Mouse (Mus musculus) liver, embryonic 12.5 days (tissue): Measurements from ENCODE around the gene Nme6. TPM values are rescaled to one million over a fixed set of nuclear protein-coding genes. Genes with fewer than 3 reads are reported as not detected.

Source experiments
- ATAC-seq: fragments of 200-750 bp; cut with Nextera tagmentation; 2 replicates; pipeline ENCODE4 v1.8.0; 2017; ENCODE audit warnings: moderate number of reproducible peaks, mild to moderate bottlenecking, moderate library complexity
- H3K27ac ChIP-seq: fragments of 300-500 bp; sonication (generic); 2 replicates; pipeline ENCODE4 v1.5.1; 2016; ENCODE audit warnings: mild to moderate bottlenecking
- H3K27me3 ChIP-seq: fragments of 300-500 bp; sonication (generic); replicated peaks from 2 replicates; pipeline ENCODE4 v1.6.1; 2016; ENCODE audit warnings: mild to moderate bottlenecking, moderate library complexity
- H3K36me3 ChIP-seq: fragments of 300-500 bp; sonication (generic); 2 replicates; pipeline ENCODE4 v1.6.1; 2016; ENCODE audit warnings: mild to moderate bottlenecking, moderate library complexity
- H3K4me1 ChIP-seq: fragments of 300-500 bp; sonication (generic); 2 replicates; pipeline ENCODE4 v1.6.1; 2016
- H3K4me2 ChIP-seq: fragments of 300-500 bp; sonication (generic); 2 replicates; pipeline ENCODE4 v1.6.1; 2016; ENCODE audit warnings: mild to moderate bottlenecking, moderate library complexity
- H3K4me3 ChIP-seq: fragments of 300-500 bp; sonication (generic); 2 replicates; pipeline ENCODE4 v1.5.1; 2016; ENCODE audit warnings: mild to moderate bottlenecking, moderate library complexity
- H3K9ac ChIP-seq: fragments of 300-500 bp; sonication (generic); 2 replicates; pipeline ENCODE4 v1.6.1; 2016; ENCODE audit warnings: mild to moderate bottlenecking, moderate library complexity
- H3K9me3 ChIP-seq: fragments of 300-500 bp; sonication (generic); replicated peaks from 2 replicates; pipeline ENCODE4 v1.6.1; 2016; ENCODE audit warnings: mild to moderate bottlenecking, moderate library complexity
- WGBS: fragments of 180-500 bp; shearing (Covaris S2); methylation state at CpG from one replicate; pipeline ENCODE4 v1.1.7; 2016; ENCODE audit not compliant: insufficient replicate concordance; 5-methylcytosine and 5-hydroxymethylcytosine counted together
- polyA plus RNA-seq: library from polyadenylated mRNA; unstranded; fragments of >200 nt; fragmentation: Nextera tagmentation; extraction: Ambion mirVana; gene quantifications from 2 replicates; pipeline ENCODE4 v1.2.1, GENCODE M21; 2016

The Nme6 gene
- polyA plus RNA-seq, 1 experiment from 2014 or later = 61.2 TPM

GRCm38 (mm10) chr9:109825739-109826138 lies 6.8 kb upstream of the Nme6 start:
- Histone ChIP-seq H3K4me1 (peaks cover 20% of the 10 kb centered on the region), H3K27me3 (no peaks in the 10 kb centered on the region), H3K9ac (no peak overlapping the region), H3K27ac (peak overlapping the region; percentile 40; the same call in 1 of the 2 replicates), H3K4me2 (peak overlapping the region; percentile 15; the same call in 1 of the 2 replicates), H3K4me3 (no peak overlapping the region), H3K9me3 (no peaks in the 10 kb centered on the region), H3K36me3 (peaks cover 11% of the 10 kb centered on the region; the same call in 1 of the 2 replicates)
- 19% methylated on average over 4 of the region's 4 CpGs for WGBS
- ATAC-seq = peak; percentile 94

GRCm38 (mm10) chr9:109826181-109826580 lies 6.4 kb upstream of the Nme6 start:
- Histone ChIP-seq H3K27me3 (no peaks in the 10 kb centered on the region), H3K4me2 (peak overlapping the region; percentile 15; the same call in 1 of the 2 replicates), H3K36me3 (peaks cover 13% of the 10 kb centered on the region; the same call in 1 of the 2 replicates), H3K27ac (peak overlapping the region; percentile 40; the same call in 1 of the 2 replicates), H3K4me3 (no peak overlapping the region), H3K9ac (no peak overlapping the region), H3K9me3 (no peaks in the 10 kb centered on the region), H3K4me1 (peaks cover 20% of the 10 kb centered on the region)
- 26% methylated on average over 5 of the region's 5 CpGs for WGBS
- ATAC-seq = peak; percentile 67

- Histone ChIP-seq H3K36me3 (peaks cover 46% of the 10 kb centered on the region), H3K4me2 (peak overlapping the region; percentile 89), H3K4me1 (peaks cover 18% of the 10 kb centered on the region), H3K9me3 (no peaks in the 10 kb centered on the region), H3K9ac (peak overlapping the region; percentile 69), H3K27me3 (no peaks in the 10 kb centered on the region), H3K27ac (peak overlapping the region; percentile 37; the same call in 1 of the 2 replicates), H3K4me3 (peak overlapping the region; percentile 67)
- WGBS = 9% methylated on average over 6 of the region's 6 CpGs
- peak; percentile 34; the same call in 1 of the 2 replicates for ATAC-seq
Measured at GRCm38 (mm10) chr9:109833088-109833412, 501 bp downstream of the Nme6 start.

GRCm38 (mm10) chr9:109849312-109849758 lies 16.8 kb downstream of the Nme6 start, which contains the start of gene Camp:
Gene Camp (minus strand): TSS chr9:109849617.
- Histone ChIP-seq H3K4me1 (no peaks in the 10 kb centered on the region), H3K27ac (no peak within 1 kb of the TSS), H3K27me3 (no peaks in the 10 kb centered on the region; the same call in 1 of the 2 replicates), H3K9ac (no peak within 1 kb of the TSS), H3K36me3 (peaks cover 8% of the 10 kb centered on the region), H3K9me3 (no peaks in the 10 kb centered on the region), H3K4me3 (no peak within 1 kb of the TSS), H3K4me2 (no peak within 1 kb of the TSS)
- no peak for ATAC-seq
- WGBS = 73% methylated on average over 6 of the region's 6 CpGs

- Histone ChIP-seq H3K36me3 (peaks cover 6% of the 10 kb centered on the region; the same call in 1 of the 2 replicates), H3K27me3 (no peaks in the 10 kb centered on the region; the same call in 1 of the 2 replicates), H3K4me2 (no peak overlapping the region), H3K9me3 (no peaks in the 10 kb centered on the region), H3K4me3 (no peak overlapping the region), H3K27ac (no peak overlapping the region), H3K4me1 (no peaks in the 10 kb centered on the region), H3K9ac (no peak overlapping the region)
- ATAC-seq = no peak
- WGBS = 71% methylated on average over 5 of the region's 5 CpGs
Measured at GRCm38 (mm10) chr9:109850099-109850498, 17.6 kb downstream of the Nme6 start.

GRCm38 (mm10) chr9:109854341-109854740 lies 21.8 kb downstream of the Nme6 start:
- Histone ChIP-seq H3K27me3 (peaks cover 4% of the 10 kb centered on the region; the same call in 1 of the 2 replicates), H3K4me1 (no peaks in the 10 kb centered on the region), H3K9me3 (no peaks in the 10 kb centered on the region), H3K9ac (no peak overlapping the region), H3K27ac (no peak overlapping the region), H3K36me3 (no peaks in the 10 kb centered on the region), H3K4me2 (no peak overlapping the region), H3K4me3 (no peak overlapping the region)
- WGBS = 66% methylated on average over 2 of the region's 2 CpGs
- ATAC-seq = no peak

- peaks cover 4% of the 10 kb centered on the region; the same call in 1 of the 2 replicates for H3K27me3 ChIP-seq
- no peak overlapping the region for H3K4me3 ChIP-seq
- no peak overlapping the region for H3K9ac ChIP-seq
- peak; percentile 37; the same call in 1 of the 2 replicates for ATAC-seq
- no peaks in the 10 kb centered on the region for H3K9me3 ChIP-seq
- 73% methylated on average over 6 of the region's 6 CpGs for WGBS
- no peak overlapping the region for H3K4me2 ChIP-seq
- no peak overlapping the region for H3K27ac ChIP-seq
- H3K36me3 ChIP-seq = no peaks in the 10 kb centered on the region
- H3K4me1 ChIP-seq = no peaks in the 10 kb centered on the region
Measured at GRCm38 (mm10) chr9:109855947-109856346, 23.4 kb downstream of the Nme6 start.

GRCm38 (mm10) chr9:109862397-109863044 lies 30.0 kb downstream of the Nme6 start:
- 3% methylated on average over 20 of the region's 20 CpGs for WGBS
- H3K9ac ChIP-seq = peak overlapping the region; percentile 23
- H3K4me3 ChIP-seq = peak overlapping the region; percentile 20
- H3K4me2 ChIP-seq = peak overlapping the region; percentile 66
- H3K9me3 ChIP-seq = no peaks in the 10 kb centered on the region
- peaks cover 31% of the 10 kb centered on the region for H3K4me1 ChIP-seq
- ATAC-seq = peak; percentile 61; the same call in 1 of the 2 replicates
- peak overlapping the region; percentile 16; the same call in 1 of the 2 replicates for H3K27ac ChIP-seq
- H3K36me3 ChIP-seq = no peaks in the 10 kb centered on the region
- no peaks in the 10 kb centered on the region for H3K27me3 ChIP-seq

- Histone ChIP-seq H3K4me3 (peak overlapping the region; percentile 20), H3K4me1 (peaks cover 31% of the 10 kb centered on the region), H3K9me3 (no peaks in the 10 kb centered on the region), H3K27me3 (no peaks in the 10 kb centered on the region), H3K4me2 (peak overlapping the region; percentile 66), H3K36me3 (no peaks in the 10 kb centered on the region), H3K9ac (peak overlapping the region; percentile 15; the same call in 1 of the 2 replicates), H3K27ac (peak overlapping the region; percentile 16; the same call in 1 of the 2 replicates)
- 8% methylated on average over 3 of the region's 3 CpGs for WGBS
- ATAC-seq = peak; percentile 73
Measured at GRCm38 (mm10) chr9:109863085-109863484, 30.5 kb downstream of the Nme6 start.

- no peak overlapping the region for H3K9ac ChIP-seq
- H3K27me3 ChIP-seq = no peaks in the 10 kb centered on the region
- peak; percentile 23; the same call in 1 of the 2 replicates for ATAC-seq
- H3K36me3 ChIP-seq = no peaks in the 10 kb centered on the region
- no peaks in the 10 kb centered on the region for H3K9me3 ChIP-seq
- H3K4me1 ChIP-seq = peaks cover 40% of the 10 kb centered on the region
- 15% methylated on average over 2 of the region's 2 CpGs for WGBS
- H3K4me2 ChIP-seq = no peak overlapping the region
- H3K27ac ChIP-seq = peak overlapping the region; percentile 11; the same call in 1 of the 2 replicates
- H3K4me3 ChIP-seq = no peak overlapping the region
Measured at GRCm38 (mm10) chr9:109866218-109866617, 33.7 kb downstream of the Nme6 start.

- Histone ChIP-seq H3K4me2 (peak overlapping the region; percentile 45), H3K9ac (no peak overlapping the region), H3K27me3 (no peaks in the 10 kb centered on the region), H3K27ac (peak overlapping the region; percentile 17; the same call in 1 of the 2 replicates), H3K36me3 (no peaks in the 10 kb centered on the region), H3K4me1 (peaks cover 27% of the 10 kb centered on the region), H3K9me3 (no peaks in the 10 kb centered on the region), H3K4me3 (no peak overlapping the region)
- no peak for ATAC-seq
- 19% methylated on average over 6 of the region's 6 CpGs for WGBS
Measured at GRCm38 (mm10) chr9:109870983-109871572, 38.5 kb downstream of the Nme6 start.
